Mouse (Mus musculus): ENCODE results near the gene Tmem254b. TPM values are rescaled to one million over a fixed set of nuclear protein-coding genes. Genes with fewer than 3 reads are reported as not detected.

The Tmem254b gene
- 12.2 and 17.6 TPM in 2 replicates for polyA plus RNA-seq (2015; fragmentation: Nextera tagmentation; extraction: Ambion mirVana)

DNA sequence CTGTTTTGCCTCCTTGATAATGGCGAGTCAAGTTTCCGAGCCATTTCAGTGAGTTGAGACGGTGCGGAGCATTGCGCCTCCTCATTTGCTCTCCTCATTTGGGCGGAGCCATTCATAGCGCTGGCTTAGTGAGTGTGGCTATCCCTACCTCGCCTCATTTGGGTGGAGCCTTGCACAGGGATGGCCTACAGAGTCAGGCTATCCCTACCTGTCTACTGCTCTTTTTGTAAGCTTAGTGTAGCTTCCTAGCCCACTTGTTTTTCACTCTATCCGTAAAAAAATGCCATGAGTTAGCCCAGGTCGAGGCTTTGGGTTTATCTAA is at the start of gene Tmem254b:
Tmem254b (minus strand) TSS at position 116 of the 322 bp plus-strand sequence.

GRCm38 (mm10) chr14:26182380-26182779 is 24.5 kb downstream of the Tmem254b start, which contains the start of gene Plac9b:
Gene Plac9b, minus strand, starts transcription at chr14:26182480.

Other genes with a start within 250 kb of the Tmem254b start
- gene Duxbl1, start 228.5 kb downstream of the Tmem254b start, polyA plus RNA-seq (2015; fragmentation: Nextera tagmentation; extraction: Ambion mirVana): 0.69 and 1.1 TPM in 2 replicates
- 85.2 and 92.5 TPM in 2 replicates for gene Gm9780, start 164.3 kb downstream of the Tmem254b start, polyA plus RNA-seq (2015; fragmentation: Nextera tagmentation; extraction: Ambion mirVana)
- 20.6 and 23.9 TPM in 2 replicates for gene Tmem254c, start 139.7 kb downstream of the Tmem254b start, polyA plus RNA-seq (2015; fragmentation: Nextera tagmentation; extraction: Ambion mirVana)
- gene Cphx2, start 125.5 kb downstream of the Tmem254b start, polyA plus RNA-seq (2015; fragmentation: Nextera tagmentation; extraction: Ambion mirVana): not detected in 2 replicates
- gene Cphx3, start 124.7 kb downstream of the Tmem254b start, polyA plus RNA-seq (2015; fragmentation: Nextera tagmentation; extraction: Ambion mirVana): not detected in 2 replicates
- gene Duxbl2, start 88.7 kb downstream of the Tmem254b start, polyA plus RNA-seq (2015; fragmentation: Nextera tagmentation; extraction: Ambion mirVana): 0.94 TPM in 1 of 2 replicates, not detected in the other
- 81.8 and 114 TPM in 2 replicates for gene Plac9b, start 24.6 kb downstream of the Tmem254b start, polyA plus RNA-seq (2015; fragmentation: Nextera tagmentation; extraction: Ambion mirVana)
- gene Duxbl3, start 50.9 kb upstream of the Tmem254b start, polyA plus RNA-seq (2015; fragmentation: Nextera tagmentation; extraction: Ambion mirVana): 1.4 and 1.9 TPM in 2 replicates